ENCODE assay signal across 31 mouse cellular contexts in genomic region chrX:85193856-85194255, GRCm38 (mm10). TPM values are rescaled to one million over a fixed set of nuclear protein-coding genes. Genes with fewer than 3 reads are reported as not detected.
"Had no signal": no experiment of that assay in that cellular context is flagged by ENCODE, and none has a peak within 500 bp of the region (broad histone marks: within the 10 kb centered on the region; RNA-seq: fewer than 3 reads in every experiment).

No protein-coding gene starts in this region.

- H3K27ac ChIP-seq: kidney, postnatal 0 days; layer of hippocampus, adult 2 months; liver, embryonic 13.5 days; macrophage; midbrain, embryonic 10.5 days; midbrain, embryonic 13.5 days; neural tube, embryonic 13.5 days; stomach, embryonic 15.5 days had no signal

- H3K9ac ChIP-seq: liver, embryonic 13.5 days; midbrain, embryonic 13.5 days; neural tube, embryonic 13.5 days; stomach, embryonic 15.5 days had no signal

- H3K27me3 ChIP-seq: liver, embryonic 13.5 days; neural tube, embryonic 13.5 days; stomach, embryonic 15.5 days had no signal

- H3K9me3 ChIP-seq: liver, embryonic 13.5 days; midbrain, embryonic 10.5 days; midbrain, embryonic 13.5 days; neural tube, embryonic 13.5 days; stomach, embryonic 15.5 days had no signal

- H3K4me2 ChIP-seq: liver, embryonic 13.5 days; midbrain, embryonic 13.5 days; neural tube, embryonic 13.5 days; stomach, embryonic 15.5 days had no signal

- ATAC-seq: midbrain, embryonic 13.5 days; midbrain, embryonic 16.5 days had no signal

- H3K36me3 ChIP-seq: liver, embryonic 13.5 days; midbrain, embryonic 10.5 days; midbrain, embryonic 13.5 days; neural tube, embryonic 13.5 days; stomach, embryonic 15.5 days had no signal

- H3K4me1 ChIP-seq: liver, embryonic 13.5 days; midbrain, embryonic 10.5 days; midbrain, embryonic 13.5 days; neural tube, embryonic 13.5 days; stomach, embryonic 15.5 days had no signal

- DNase-seq: kidney, adult 2 months; kidney, postnatal 25 days; layer of hippocampus, adult 9-11 months; liver; liver, embryonic 13.5 days; lung, adult 2 months; lung, postnatal 14 days; retina, postnatal 1 day; right cerebral cortex, postnatal 25 days; spleen, adult 18-20 months; thymus, postnatal 25 days had no signal

- H3K4me3 ChIP-seq: layer of hippocampus, adult 2 months; liver, embryonic 13.5 days; midbrain, embryonic 10.5 days; midbrain, embryonic 13.5 days; myocyte; neural tube, embryonic 13.5 days; stomach, embryonic 15.5 days had no signal

RNA-seq across cellular contexts. Expression of gene Fthl17a, which starts 55.6 kb away (rescaled TPM):
- total RNA-seq: layer of hippocampus, adult 2 months; layer of hippocampus, postnatal 25 days; left cerebral cortex, adult 18-20 months; left cerebral cortex, postnatal 25 days; megakaryocyte, adult 5-6 weeks; monocyte, adult 5-6 weeks; neutrophil, adult 5-6 weeks had no signal
- polyA plus RNA-seq: kidney, adult 2 months; kidney, embryonic 14.5 days; kidney, postnatal 0 days; large intestine, adult 2 months; limb, embryonic 11.5 days; liver, embryonic 13.5 days; liver, embryonic 16.5 days; lung, adult 2 months; lung, embryonic 16.5 days; macrophage; midbrain, embryonic 10.5 days; midbrain, embryonic 13.5 days; midbrain, embryonic 16.5 days; myocyte; neural tube, embryonic 13.5 days; stomach, embryonic 15.5 days had no signal
